Mouse (Mus musculus) heart, postnatal 0 days (tissue): ENCODE results near the gene Psmc3. TPM values are rescaled to one million over a fixed set of nuclear protein-coding genes. Genes with fewer than 3 reads are reported as not detected.

Source experiments
- ATAC-seq: fragments of 200-750 bp; cut with Nextera tagmentation; 2 replicates; pipeline ENCODE4 v1.8.0; 2017; ENCODE audit warnings: low read depth, moderate number of reproducible peaks, moderate library complexity; ENCODE audit not compliant: insufficient read depth
- DNase-seq: peaks from one replicate; pipeline ENCODE4 v3.0.0-alpha.2; 2016; ENCODE audit warnings: low spot score
- H3K27ac ChIP-seq: fragments of 300-500 bp; sonication (generic); 2 replicates; pipeline ENCODE4 v1.5.1; 2014; ENCODE audit warnings: low read depth, mild to moderate bottlenecking
- H3K27me3 ChIP-seq: fragments of 300-500 bp; sonication (generic); 2 replicates; pipeline ENCODE4 v1.6.1; 2014; ENCODE audit warnings: low read length, mixed read lengths; ENCODE audit not compliant: control insufficient read depth, insufficient read depth
- H3K36me3 ChIP-seq: fragments of 300-500 bp; sonication (generic); replicated peaks from 2 replicates; pipeline ENCODE4 v1.6.1; 2014; ENCODE audit warnings: low read length, mixed read lengths; ENCODE audit not compliant: control insufficient read depth, insufficient read depth
- H3K4me1 ChIP-seq: fragments of 300-500 bp; sonication (generic); 2 replicates; pipeline ENCODE4 v1.6.1; 2014; ENCODE audit warnings: antibody characterized with exemption; ENCODE audit not compliant: control insufficient read depth, insufficient read depth
- H3K4me2 ChIP-seq: fragments of 300-500 bp; sonication (generic); 2 replicates; pipeline ENCODE4 v1.6.1; 2014; ENCODE audit warnings: low read depth, mild to moderate bottlenecking, low read length, moderate library complexity
- H3K4me3 ChIP-seq: fragments of 300-500 bp; sonication (generic); 2 replicates; pipeline ENCODE4 v1.5.1; 2014; ENCODE audit warnings: low read depth, low read length
- H3K9ac ChIP-seq: fragments of 300-500 bp; sonication (generic); replicated peaks from 2 replicates; pipeline ENCODE4 v1.6.1; 2014; ENCODE audit warnings: low read depth, low read length, mixed read lengths
- H3K9me3 ChIP-seq: fragments of 300-500 bp; sonication (generic); replicated peaks from 2 replicates; pipeline ENCODE4 v1.6.1; 2016; ENCODE audit warnings: low read length; ENCODE audit not compliant: control insufficient read depth
- CTCF ChIP-seq: IDR thresholded peaks from 2 replicates; pipeline ENCODE4 v1.5.1; 2016; ENCODE audit warnings: antibody characterized with exemption, control low read depth, low read depth
- EP300 ChIP-seq: IDR thresholded peaks from 2 replicates; pipeline ENCODE4 v1.6.1; 2016; ENCODE audit warnings: antibody characterized with exemption, low read depth
- WGBS: fragments of 180-500 bp; shearing (Covaris S2); extraction: QIAGEN DNeasy Blood & Tissue Kit; methylation state at CpG from one replicate; pipeline ENCODE4 v1.1.7; 2014; 5-methylcytosine and 5-hydroxymethylcytosine counted together
- polyA plus RNA-seq: library from polyadenylated mRNA; unstranded; fragments of >200 nt; fragmentation: Nextera tagmentation; extraction: Ambion mirVana; gene quantifications from 2 replicates; pipeline ENCODE4 v1.2.1, GENCODE M21; 2015
- total RNA-seq: library from RNA; depleted of rRNA; stranded (reverse); fragments of >200 nt; gene quantifications from 2 replicates; pipeline ENCODE4 v1.2.3, GENCODE M21; 2014; ENCODE audit warnings: low replicate concordance

Gene Psmc3
- total and polyA plus RNA-seq, 2 experiments from 2014 or later = 264 to 300 TPM

GRCm38 (mm10) chr2:91080784-91081513, 27.1 kb downstream of the Psmc3 start:
- Histone ChIP-seq H3K27me3 (no peaks in the 10 kb centered on the region), H3K4me1 (no peaks in the 10 kb centered on the region), H3K36me3 (no peaks in the 10 kb centered on the region), H3K9me3 (no peaks in the 10 kb centered on the region), H3K4me2 (no peak overlapping the region), H3K9ac (no peak overlapping the region), H3K4me3 (no peak overlapping the region), H3K27ac (no peak overlapping the region)
- ATAC-seq (no peak), DNase-seq (no peak)
- 70% methylated on average over 8 of the region's 8 CpGs for WGBS
- TF ChIP-seq CTCF (no peak), EP300 (no peak)

GRCm38 (mm10) chr2:91081775-91082695, 28.2 kb downstream of the Psmc3 start, which contains the start of gene Spi1:
Gene Spi1 (plus strand): TSS chr2:91082390.
- no peaks in the 10 kb centered on the region for H3K4me1 ChIP-seq
- no peaks in the 10 kb centered on the region for H3K27me3 ChIP-seq
- ATAC-seq (no peak), DNase-seq (no peak)
- no peak within 1 kb of the TSS for H3K27ac ChIP-seq
- no peak within 1 kb of the TSS; the same call in 1 of the 2 replicates for H3K9ac ChIP-seq
- no peaks in the 10 kb centered on the region for H3K36me3 ChIP-seq
- 73% methylated on average over 13 of the region's 13 CpGs for WGBS
- H3K4me2 ChIP-seq = peak within 1 kb of the TSS; percentile 11; the same call in 1 of the 2 replicates
- no peak within 1 kb of the TSS for H3K4me3 ChIP-seq
- H3K9me3 ChIP-seq = no peaks in the 10 kb centered on the region
- TF ChIP-seq EP300 (no peak), CTCF (no peak)

- no peaks in the 10 kb centered on the region for H3K9me3 ChIP-seq
- H3K4me1 ChIP-seq = no peaks in the 10 kb centered on the region
- H3K27ac ChIP-seq = no peak overlapping the region
- WGBS = 59% methylated on average over 11 of the region's 11 CpGs
- DNase-seq = no peak
- H3K36me3 ChIP-seq = no peaks in the 10 kb centered on the region
- peak overlapping the region; percentile 11; the same call in 1 of the 2 replicates for H3K4me2 ChIP-seq
- peak; percentile 19; the same call in 1 of the 2 replicates for ATAC-seq
- no peak overlapping the region for H3K4me3 ChIP-seq
- TF ChIP-seq CTCF = no peak
- no peak for TF ChIP-seq EP300
- H3K9ac ChIP-seq = no peak overlapping the region
- no peaks in the 10 kb centered on the region for H3K27me3 ChIP-seq
Measured at GRCm38 (mm10) chr2:91082844-91083243, 29.0 kb downstream of the Psmc3 start.

GRCm38 (mm10) chr2:91083366-91083940, 29.6 kb downstream of the Psmc3 start:
- H3K36me3 ChIP-seq = no peaks in the 10 kb centered on the region
- no peak overlapping the region for H3K4me2 ChIP-seq
- no peak for DNase-seq
- TF ChIP-seq CTCF = no peak
- no peak for TF ChIP-seq EP300
- H3K27ac ChIP-seq = no peak overlapping the region
- ATAC-seq = no peak
- no peaks in the 10 kb centered on the region for H3K9me3 ChIP-seq
- H3K27me3 ChIP-seq = no peaks in the 10 kb centered on the region
- H3K4me3 ChIP-seq = no peak overlapping the region
- H3K4me1 ChIP-seq = no peaks in the 10 kb centered on the region
- WGBS = 50% methylated on average over 1 of the region's 1 CpGs
- no peak overlapping the region for H3K9ac ChIP-seq

GRCm38 (mm10) chr2:91084179-91084820, 30.5 kb downstream of the Psmc3 start:
- no peak for TF ChIP-seq CTCF
- TF ChIP-seq EP300 = no peak
- H3K27me3 ChIP-seq = no peaks in the 10 kb centered on the region
- H3K9ac ChIP-seq = no peak overlapping the region
- H3K4me3 ChIP-seq = no peak overlapping the region
- H3K9me3 ChIP-seq = no peaks in the 10 kb centered on the region
- DNase-seq = no peak
- WGBS = 78% methylated on average over 15 of the region's 15 CpGs
- H3K27ac ChIP-seq = no peak overlapping the region
- no peak overlapping the region for H3K4me2 ChIP-seq
- H3K4me1 ChIP-seq = no peaks in the 10 kb centered on the region
- H3K36me3 ChIP-seq = no peaks in the 10 kb centered on the region
- ATAC-seq = no peak
